Mouse (Mus musculus): ENCODE measurements around the gene Gm29554. TPM values are rescaled to one million over a fixed set of nuclear protein-coding genes. Genes with fewer than 3 reads are reported as not detected.
"Not testable (repeated sequence)": the region's sequence is repeated elsewhere in the genome, so short reads cannot be mapped to it uniquely, and the experiment has no call there.

Gm29554 gene
- not detected in 2 replicates for polyA plus RNA-seq (2014; fragmentation: Nextera tagmentation; extraction: Ambion mirVana)

DNA sequence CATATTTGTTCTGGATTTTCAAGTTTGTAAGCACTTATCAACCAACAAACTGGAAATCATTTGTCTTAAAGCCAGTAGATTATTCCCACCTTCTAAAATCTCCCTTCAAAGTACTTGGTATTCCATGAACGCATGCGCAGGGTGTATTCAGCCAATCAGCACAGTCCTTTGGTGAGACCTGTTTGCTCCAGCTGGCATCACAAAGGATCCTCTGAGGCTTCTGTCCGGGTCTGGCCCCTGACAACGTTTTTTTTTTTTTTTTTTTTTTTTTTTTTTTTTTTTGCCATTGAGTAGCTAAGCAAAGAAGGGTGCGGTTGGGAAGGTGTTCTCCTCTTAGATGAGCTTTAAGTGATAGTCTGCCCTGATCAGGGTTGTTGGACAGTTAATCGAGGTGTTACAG lies at the start of gene Gm29554:
Gene Gm29554, plus strand, starts transcription at position 301 of the 400 bp plus-strand sequence.
- not testable (repeated sequence) for H3K36me3 ChIP-seq (ENCODE audit: control insufficient read depth, insufficient read depth, low read length); ATAC-seq (replicated peaks; ENCODE audit: low FRiP score, low TSS enrichment, low read depth); H3K4me2 ChIP-seq (ENCODE audit: low read length); H3K9me3 ChIP-seq (ENCODE audit: control insufficient read depth, low read length); H3K4me1 ChIP-seq (replicated peaks; ENCODE audit: control insufficient read depth, insufficient read depth, low read length); H3K27me3 ChIP-seq (replicated peaks; ENCODE audit: control insufficient read depth, insufficient read depth, low read length); H3K27ac ChIP-seq (ENCODE audit: low read depth); DNase-seq (ENCODE audit: low spot score); H3K9ac ChIP-seq (ENCODE audit: low read length); H3K4me3 ChIP-seq (ENCODE audit: low read depth, low read length)
- no CpG with 5 or more reads among the region's 6 CpGs for WGBS

Other genes with a start within 250 kb of the Gm29554 start
- not detected in 2 replicates for gene Gm20812, start 108.0 kb downstream of the Gm29554 start, polyA plus RNA-seq (2014; fragmentation: Nextera tagmentation; extraction: Ambion mirVana)

All from intestine, embryonic 14.5 days (tissue).